Mouse (Mus musculus) gastrocnemius, adult 8-10 months (tissue): ENCODE measurements around the gene Mup13. TPM values are rescaled to one million over a fixed set of nuclear protein-coding genes. Genes with fewer than 3 reads are reported as not detected.
"Not testable (repeated sequence)": the region's sequence is repeated elsewhere in the genome, so short reads cannot be mapped to it uniquely, and the experiment has no call there.

Experiments
- DNase-seq, 2 experiments: peaks; one replicate each; pipeline ENCODE4 v3.0.0; 2022; ENCODE audit warnings: low spot score in 2 of 2
- total RNA-seq, 4 experiments: library from RNA; stranded (reverse); gene quantifications; 2 replicates each; pipeline ENCODE4 v1.2.4; 2022

Gene Mup13
- total RNA-seq = not detected

GRCm38 (mm10) chr4:61228186-61228585 lies at the start of gene Mup13:
Mup13 (minus strand) TSS chr4:61228286.
- not testable (repeated sequence) for DNase-seq

Other genes starting within 250 kb of the Mup13 start
- gene Mup14, start 75.7 kb upstream of the Mup13 start, total RNA-seq = under 1 TPM in 2 of 4 experiments, not detected in 2; 0.56 to 0.70 TPM
- not detected for gene Mup15, start 211.5 kb upstream of the Mup13 start, total RNA-seq